Mouse (Mus musculus) T-cell, adult 2 months (primary cell): Measurements from ENCODE around the gene Sf1.

Experiments used
- DNase-seq: peaks from one replicate; pipeline ENCODE4 v3.0.0; 2022; ENCODE audit warnings: low spot score

The Sf1 gene

DNA sequence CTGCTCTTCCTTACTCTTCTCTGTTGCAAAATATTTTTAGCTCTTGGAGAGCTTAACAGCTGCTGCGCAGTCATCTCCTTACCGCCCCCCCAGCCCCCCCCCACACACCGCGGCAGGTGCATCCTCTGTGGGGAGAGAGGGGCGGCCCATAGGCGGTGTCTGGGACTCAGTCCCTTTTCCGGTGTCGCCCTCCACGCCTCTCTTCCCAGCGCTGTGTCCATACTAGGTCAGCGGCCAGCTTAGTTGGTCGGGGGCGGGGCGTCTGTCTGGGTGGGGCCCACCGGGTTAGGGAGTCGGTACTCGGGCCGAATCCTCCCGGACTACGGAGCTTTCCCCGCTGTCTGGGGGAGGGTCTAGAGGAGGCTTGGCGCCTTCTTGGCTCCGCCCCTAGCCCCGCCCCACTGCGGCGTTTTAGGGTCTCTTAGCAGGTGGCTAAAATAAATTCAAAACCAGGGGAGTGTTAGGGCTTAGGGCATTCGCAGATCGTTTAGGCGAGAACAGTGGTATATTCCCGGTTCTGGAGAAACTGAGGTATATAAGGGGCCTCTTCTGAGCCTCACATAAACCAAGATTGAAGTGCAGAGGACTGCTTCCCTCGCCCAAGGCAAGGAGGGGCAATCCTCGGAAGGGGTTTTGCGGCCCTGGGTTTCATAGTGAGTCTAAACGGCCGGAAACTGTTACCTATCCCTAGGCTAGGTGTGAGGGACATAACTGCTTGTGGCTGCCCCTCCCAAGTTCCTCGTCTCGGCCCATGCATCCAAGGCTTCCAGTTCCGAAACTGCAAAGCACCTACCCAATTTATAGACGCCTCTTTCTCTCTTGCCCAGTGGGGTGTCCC is 35.2 kb downstream of the Sf1 start:
- peak; percentile 72 for DNase-seq

DNA sequence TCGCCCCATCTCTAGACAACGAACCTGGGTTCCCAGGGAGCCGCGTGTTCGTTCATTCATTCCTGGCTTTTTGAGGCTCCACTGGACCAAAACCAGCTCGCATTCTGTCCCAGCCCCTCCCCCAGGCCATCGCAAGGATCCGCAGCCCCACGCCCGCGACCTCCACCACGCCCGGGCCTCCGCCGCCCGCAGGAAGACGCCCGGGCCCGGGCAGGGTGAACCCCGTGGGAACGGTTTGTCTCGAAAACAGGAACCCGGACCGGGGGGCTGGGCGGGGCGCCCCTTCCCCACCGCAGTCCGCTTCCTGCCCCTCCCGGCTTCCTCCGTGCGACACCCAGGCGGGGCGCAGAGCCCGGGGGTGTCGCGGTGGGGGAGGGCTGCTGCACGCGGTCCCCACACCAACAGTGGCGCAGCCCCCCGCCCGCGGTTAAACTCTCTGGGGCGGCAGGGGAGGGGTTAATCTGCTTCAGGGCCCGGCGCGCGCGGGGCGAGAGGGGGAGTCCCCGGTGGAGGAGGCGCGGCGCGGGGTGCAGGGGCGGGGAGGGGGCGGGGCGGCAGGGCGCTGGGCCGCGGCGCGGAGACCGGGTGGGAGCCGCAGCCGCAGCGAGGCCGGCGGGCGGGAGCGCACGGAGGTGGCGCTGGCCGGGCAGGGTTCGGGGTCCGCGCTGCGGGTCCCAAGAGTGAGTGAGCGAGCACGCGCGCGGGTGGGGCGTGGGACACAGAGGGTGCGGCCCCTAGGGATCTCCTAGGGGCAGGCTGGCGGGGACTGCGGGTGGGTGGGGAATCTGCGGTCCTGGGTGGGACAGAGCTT is 36.0 kb downstream of the Sf1 start, which contains the start of gene Rasgrp2:
Rasgrp2 (plus strand) TSS at position 56 of the 811 bp plus-strand sequence.
- peak; percentile 89 for DNase-seq

DNA sequence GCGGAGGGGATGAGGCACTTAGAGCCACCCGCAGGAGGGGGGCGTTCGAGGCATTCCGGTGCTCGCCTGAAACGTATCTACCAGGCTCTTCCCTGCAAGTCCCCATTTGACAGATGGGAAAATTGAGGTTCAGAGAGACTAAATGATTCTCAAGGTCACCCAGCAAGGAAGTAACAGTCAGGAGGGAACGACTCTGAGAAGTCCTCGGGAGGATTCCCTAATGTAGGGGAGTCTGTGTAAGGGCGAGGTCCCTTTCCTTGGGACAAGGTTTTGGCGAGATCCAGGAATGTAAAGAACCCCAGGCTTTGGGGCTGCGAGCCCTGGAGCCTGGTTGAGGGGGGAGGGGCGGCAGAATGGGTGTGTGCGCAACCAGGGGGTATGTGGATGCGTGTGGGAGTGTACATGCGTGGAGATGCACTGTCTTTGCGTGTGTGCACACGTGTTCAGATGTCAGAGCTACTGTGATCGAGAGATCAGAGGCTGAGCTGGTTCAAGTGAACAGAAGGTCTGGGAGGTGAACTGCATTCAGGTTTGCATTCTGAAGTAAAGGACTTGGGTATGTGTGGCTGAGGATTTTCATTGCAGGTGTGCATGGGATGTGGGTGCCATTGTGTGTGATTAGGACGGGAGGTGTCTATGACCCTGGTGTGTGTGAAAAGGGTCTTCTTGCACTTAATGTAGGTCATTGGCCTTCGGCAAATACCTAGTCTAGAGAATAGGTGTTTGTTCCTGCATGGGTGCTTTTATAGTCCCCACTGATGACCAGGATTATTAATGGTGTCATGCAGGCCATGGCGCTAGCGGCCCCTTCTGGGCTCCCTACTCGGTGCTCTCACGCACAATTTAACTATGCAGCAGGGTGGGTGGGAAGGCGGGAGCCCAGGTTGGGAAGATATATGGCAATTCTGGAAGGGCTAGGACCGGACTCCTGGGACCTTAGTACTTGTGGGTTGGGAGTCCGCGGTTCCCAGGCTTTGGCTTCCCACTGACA is 36.9 kb downstream of the Sf1 start:
- DNase-seq: peak; percentile 89

DNA sequence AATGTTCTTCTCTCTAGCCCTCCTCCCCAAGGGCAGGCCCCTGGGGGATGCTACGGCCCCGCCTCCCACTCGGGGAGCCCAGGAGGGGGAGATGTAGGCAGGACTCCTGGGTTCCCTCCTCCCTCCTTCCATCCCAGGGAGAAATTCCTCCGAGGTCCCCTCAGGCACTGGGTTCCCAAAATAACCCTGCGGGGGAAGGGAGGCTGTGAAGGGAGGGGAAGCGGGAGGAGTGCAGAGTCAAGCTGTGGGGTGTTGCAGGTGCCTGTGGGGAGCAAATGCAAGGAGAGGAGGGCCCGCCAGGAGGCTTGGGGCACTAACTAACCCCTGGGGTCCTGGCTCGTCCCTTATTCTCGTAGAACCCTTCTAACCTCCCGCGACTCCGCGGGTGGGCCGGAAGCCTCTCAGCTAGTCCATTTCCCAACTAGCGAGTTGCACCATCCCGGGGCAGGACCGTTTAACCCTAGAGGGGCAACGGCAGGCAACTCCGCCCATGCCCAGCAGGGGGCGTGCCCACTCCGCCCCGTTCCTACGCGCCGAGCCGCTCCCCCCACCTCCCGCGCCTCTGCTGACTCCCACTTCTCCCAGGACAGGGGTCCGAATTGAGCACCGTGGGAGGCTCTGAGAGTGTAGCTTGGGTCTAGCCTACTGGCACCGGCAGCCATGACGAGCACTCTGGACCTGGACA is 37.8 kb downstream of the Sf1 start:
- DNase-seq: peak; percentile 80

DNA sequence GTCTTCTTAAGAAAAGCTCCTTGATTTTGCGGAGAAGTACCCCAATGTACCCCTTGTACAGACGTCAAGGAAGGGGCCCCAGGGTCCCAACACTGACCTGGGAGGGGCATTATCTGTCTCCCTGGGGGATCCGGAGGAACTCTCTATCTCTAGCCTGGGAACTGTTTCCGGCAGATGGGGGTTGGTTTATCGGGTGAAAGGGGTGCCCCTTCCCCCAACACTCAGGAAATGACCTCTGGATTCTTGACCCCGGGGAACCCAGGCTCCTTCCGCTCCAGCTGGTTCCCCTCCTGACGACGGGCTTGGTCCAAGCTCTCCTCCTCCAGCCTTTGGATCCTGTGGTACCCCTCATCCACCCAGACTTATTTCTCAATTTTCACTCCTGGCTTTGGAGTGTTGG is 38.5 kb downstream of the Sf1 start:
- no peak for DNase-seq

DNA sequence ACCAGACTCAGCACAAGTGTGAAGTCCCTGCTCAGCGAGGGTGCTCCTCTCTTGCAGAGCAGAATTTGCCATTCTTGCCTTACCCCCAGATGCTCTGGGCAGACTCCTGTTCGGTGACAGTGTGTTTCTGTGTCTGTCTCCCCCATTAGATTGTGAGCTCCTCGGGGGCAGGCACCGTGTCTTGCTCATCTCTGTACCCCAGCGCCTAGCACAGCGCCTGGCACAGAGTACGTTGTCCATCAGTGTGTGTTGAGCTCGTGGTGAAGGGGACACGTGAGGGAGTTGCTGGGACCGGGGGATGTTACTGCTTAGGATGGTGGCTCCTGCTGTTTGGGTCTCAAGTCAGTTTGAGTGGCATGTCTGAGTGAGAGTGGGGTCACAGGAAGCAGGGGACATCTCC is 40.4 kb downstream of the Sf1 start:
- DNase-seq: no peak

DNA sequence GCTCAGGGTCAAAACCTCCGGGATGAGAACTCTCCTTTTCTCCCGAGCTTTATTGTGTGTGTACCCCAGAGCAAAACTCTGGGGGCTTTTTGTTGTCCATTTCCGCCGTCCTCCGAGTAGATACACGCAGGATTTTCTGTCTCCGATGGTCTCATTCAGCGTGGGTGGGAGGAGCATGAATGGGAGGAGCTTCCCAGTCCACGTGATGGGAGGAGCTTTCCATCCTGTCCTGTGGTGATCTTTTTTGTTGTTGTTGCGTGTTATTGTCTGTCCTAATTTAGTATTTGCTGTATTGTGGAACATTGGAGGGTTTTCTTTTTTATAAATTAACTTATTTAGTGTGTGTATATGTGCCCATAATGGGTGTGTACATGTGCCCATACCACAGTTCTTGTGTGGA is 41.9 kb downstream of the Sf1 start:
- DNase-seq: no peak

DNA sequence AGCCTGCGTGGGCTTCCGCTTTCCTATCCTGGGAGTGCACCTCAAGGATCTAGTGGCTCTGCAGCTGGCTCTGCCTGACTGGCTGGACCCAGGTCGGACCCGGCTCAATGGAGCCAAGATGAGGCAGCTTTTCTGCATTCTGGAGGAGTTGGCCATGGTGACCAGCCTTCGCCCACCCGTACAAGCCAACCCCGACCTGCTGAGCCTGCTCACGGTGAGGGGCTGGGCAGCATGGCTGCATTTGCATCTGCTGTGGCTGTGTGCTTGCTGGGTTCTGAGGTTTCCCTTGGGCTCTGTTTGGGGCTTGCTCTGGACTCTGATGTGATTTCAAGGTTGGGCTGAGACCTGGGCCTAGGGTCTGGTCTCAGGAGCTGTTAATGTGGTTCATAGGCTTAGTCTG is 43.6 kb downstream of the Sf1 start:
- DNase-seq: no peak

DNA sequence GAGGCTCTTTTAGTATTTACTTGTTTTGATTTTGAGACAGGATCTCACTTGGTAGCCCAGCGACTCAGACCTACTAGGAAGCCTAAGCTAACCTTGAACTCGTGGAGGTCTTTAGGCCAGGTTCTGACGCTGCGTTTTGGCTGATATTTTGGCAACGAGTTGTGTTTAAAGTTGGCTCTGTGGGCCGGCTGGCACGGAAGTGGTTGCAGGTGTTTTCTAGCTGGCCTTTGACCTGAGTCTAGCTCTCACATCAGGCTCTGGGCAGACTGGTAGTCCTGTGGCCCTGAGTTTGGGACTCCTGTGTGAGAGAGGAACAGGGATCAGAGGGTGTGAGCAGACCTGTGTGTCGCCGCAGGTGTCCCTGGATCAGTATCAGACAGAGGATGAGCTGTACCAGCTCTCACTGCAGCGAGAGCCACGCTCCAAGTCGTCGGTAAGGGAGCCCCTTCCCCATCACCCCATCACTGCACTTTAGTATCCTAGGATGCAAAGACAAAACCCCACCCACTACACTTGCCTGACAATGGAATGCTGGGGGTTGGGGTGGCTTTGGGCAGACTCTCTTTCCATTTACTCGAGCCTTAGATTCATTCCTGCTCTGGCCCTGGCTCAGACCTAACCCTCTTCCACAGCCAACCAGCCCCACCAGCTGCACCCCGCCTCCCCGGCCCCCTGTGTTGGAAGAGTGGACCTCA is 44.5 kb downstream of the Sf1 start:
- no peak for DNase-seq

DNA sequence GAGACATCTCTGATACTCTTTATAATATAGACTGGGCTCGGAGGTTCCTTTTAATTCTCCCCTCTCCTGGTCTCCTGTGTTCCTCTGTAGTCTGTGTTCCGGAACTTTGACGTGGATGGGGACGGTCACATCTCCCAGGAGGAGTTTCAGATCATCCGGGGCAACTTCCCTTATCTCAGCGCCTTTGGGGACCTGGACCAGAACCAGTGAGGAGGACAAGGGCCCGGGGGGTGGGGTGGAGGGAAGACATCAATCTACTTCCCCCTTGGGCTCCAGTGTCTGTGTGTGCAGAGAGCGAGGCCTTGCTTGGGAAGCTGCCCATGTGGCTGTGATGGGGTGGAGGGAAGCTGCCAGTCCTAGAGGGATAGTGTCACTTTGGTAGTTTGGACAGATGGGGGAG is 45.3 kb downstream of the Sf1 start:
- no peak for DNase-seq

DNA sequence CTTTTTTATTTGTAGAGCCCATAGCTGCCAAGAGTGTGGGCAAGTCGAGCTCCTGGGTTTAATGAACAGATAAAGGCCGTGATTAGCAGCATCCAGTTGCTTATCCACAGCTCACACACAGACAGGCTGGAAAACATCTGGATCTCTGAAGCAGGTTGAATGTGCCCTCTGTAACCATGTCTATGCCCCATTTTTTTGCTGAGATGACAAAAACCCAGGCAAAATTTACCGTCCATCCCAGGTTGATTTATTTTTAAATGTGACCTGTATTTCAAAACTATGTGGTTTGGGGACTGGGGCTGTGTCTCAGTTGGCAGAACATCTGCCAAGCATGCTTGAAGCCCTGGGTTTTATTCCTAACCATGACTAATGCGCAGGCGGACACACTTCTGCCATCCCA is 45.7 kb downstream of the Sf1 start:
- no peak for DNase-seq

DNA sequence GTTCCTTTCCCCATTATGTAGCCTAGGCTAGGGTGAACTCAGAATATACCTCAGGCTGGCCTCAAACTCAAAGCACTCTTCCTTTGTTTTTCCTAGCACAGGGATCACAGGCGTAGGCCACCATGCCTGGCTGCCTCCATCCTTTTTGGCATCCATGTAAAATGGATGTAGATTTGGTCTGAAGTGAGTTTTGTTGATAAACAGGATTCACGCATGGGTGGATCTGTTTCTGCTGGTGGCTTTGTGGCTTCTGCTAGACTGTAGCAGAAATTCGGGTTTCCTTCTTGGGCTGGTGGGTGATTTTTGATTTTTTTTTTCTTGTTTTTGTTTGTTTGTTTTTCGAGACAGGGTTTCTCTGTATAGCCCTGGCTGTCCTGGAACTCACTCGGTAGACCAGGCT is 46.4 kb downstream of the Sf1 start:
- DNase-seq: no peak

DNA sequence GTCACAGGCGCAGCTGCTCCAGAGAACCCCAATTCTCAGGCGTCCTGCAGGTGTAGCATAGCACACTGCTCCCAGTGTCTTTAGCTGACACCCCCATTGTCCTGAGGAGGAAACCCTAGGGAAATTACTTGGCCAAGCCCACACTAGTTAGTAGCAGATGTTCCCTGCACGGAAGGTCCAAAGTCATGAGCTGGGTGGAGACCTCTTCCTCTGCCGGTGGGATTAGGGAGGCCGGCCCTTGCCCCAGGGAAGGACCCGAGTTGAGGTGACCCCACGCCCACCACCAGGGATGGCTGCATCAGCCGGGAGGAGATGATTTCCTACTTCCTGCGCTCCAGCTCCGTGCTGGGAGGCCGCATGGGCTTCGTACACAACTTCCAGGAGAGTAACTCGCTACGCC is 49.3 kb downstream of the Sf1 start:
- DNase-seq: no peak

DNA sequence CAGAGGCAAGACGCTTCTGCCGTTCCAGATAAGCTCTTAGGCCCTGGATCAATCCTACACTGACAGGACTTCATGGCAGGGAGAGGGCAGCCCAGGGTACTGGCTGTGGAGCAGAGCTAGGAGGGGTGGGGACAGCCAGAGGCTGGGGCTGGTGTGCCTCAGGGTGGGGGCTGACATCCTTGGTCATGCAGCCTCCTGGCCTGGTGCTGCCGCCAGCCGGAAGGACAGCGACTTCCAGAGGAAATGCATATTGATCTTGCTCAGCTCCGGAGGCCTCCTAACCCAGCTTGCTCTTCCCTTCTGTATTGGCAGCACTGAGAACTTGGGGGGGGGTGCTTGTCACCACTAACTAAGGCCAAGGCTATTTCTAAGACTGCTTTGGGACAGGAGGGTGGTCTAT is 52.0 kb downstream of the Sf1 start:
- DNase-seq: no peak

DNA sequence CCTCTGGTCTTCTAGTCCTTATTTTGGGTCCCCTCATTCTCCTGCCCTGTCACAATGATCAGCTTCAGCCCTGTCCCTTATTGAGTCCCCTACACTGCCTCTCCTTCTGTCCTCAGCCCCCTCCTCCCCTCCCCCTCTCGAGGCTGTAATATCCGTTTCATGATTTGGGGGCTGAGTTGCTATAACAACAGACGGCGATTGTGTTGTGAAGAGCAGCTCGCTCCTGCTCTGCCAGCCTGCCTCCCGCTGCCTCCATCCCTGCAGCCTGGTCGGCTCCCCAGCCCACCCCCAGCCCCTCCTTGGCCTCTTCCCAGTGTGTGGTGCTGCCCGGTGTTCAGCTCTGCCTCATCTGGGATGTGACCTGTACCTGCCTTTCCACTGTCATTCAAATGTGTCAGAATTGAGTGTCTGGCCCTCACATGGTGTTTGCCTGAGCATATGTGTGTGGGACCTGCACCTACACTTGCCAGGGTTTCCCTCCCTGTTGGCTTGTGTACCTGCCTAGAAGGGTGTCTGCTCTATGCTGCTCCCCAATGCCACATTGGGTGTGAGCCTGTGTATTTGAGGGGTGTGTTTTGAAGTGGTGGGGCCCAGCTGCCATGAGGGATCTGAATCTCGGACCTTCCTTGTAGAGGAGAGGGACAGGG is 52.8 kb downstream of the Sf1 start:
- DNase-seq: no peak

DNA sequence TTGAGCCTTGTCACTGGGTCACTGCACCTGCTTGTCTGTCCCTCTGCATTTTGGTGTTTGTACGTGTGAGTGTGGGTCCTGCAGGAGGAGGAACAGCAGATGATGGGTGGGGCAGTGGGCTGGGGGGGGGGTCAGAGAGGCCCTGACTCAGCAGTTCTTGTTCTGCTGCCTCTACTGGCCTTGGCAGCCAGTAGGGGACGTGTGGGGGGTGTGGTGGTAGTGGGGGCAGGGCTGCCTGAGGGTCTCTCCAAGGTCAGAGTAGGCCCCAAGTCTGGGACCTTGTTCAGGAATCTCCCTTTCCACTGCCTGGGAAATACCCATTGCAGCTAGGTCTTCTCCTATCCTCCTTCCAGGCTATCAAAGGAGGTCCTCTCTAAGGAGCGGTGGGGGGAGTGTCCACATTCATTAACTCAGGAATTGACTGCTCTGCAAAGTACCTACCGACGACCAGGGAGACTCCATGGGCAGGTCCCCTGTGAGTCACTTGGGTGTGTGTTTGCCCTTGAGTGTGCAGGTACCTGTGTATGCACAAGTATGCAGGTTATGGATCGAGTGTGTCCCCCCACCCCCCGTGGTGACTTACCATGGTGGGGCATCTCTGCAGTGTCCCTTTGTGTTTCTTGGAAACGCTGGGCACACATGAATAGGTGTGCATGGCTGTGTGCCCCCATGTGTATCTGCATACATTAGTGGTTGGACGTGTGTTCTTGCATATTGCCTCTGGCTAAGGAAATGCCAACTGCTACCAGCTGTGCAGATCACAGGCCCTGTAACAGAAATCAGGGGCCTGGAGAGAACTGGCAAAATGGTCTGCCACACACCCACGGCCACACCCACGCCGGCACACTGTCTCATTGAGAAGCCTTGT is 53.6 kb downstream of the Sf1 start:
- no peak for DNase-seq

DNA sequence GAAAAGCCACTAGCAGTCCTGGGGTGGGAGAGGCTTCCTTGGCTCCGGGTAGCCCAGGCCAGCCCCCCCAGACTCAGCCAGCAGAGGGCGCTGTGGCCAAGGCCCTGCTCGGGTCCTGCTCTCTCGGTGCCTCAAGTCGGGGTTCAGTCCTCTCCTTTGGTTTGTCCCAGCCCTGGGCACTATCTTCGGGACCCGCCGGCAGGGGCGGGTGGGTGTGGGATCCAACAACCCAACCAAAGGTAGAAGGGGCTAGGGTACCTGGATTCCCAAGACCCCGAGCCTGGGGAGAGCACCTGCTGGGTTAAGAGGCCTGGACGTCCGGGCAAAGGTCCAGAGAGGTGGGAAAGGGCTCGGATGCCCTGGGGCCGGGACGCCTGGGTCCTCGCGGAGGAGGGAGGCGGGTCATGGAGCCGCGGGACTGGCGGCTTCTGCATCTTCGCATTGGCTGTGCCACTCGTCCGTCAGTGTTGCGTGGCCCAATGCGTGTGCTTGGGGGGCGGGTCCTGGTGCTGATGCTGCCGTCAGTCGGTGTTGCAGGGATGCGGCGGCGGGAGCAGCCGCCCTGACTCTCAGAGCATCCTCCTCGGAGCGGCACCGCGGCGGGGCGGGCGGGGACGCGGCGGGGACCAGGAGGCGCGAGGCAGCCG is 54.9 kb downstream of the Sf1 start, which contains the start of gene Nrxn2:
Nrxn2 (plus strand) TSS at position 499 of the 647 bp plus-strand sequence.
- peak; percentile 84 for DNase-seq

DNA sequence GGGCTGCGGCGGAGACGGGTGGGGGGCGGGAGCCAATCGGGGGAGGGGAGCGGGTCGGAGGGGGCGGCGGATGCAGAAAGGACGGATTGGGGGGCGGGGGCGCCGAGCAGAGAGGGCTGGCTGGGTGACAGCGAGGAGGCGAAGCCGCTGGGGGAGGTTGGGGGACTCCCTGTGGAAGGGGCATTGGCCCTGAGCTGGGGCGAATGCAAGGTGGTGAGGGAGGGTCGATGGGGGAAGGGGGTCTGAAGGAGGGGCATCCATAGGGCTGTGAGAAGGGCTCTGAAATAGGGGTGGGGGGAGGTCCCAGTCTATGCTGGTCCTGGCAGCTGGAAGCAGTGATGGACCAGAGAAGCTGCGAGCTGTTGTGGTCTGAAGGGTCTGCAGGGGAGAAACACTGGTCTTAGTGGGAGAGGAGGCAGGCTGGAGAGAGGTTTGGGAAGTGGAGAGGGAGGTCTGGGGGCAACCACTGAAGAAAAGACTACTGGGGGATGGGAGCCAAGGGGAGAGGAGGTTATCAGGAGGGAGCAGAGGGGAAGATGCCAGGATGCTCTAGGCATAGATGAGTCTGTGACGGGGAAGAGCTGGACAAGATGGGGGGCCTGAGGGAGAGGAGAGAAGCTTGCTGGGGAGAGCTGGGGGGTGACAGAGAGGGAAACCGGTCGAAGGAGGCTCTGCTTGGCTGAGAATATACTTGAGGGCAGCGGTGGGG is 55.6 kb downstream of the Sf1 start:
- DNase-seq: no peak
